Mouse (Mus musculus): Measurements from ENCODE around the gene Dusp22. TPM values are rescaled to one million over a fixed set of nuclear protein-coding genes. Genes with fewer than 3 reads are reported as not detected.

Dusp22 gene
- 23.3 to 27.2 TPM (median 26.2 TPM) in 4 replicates for total RNA-seq (2023)

DNA sequence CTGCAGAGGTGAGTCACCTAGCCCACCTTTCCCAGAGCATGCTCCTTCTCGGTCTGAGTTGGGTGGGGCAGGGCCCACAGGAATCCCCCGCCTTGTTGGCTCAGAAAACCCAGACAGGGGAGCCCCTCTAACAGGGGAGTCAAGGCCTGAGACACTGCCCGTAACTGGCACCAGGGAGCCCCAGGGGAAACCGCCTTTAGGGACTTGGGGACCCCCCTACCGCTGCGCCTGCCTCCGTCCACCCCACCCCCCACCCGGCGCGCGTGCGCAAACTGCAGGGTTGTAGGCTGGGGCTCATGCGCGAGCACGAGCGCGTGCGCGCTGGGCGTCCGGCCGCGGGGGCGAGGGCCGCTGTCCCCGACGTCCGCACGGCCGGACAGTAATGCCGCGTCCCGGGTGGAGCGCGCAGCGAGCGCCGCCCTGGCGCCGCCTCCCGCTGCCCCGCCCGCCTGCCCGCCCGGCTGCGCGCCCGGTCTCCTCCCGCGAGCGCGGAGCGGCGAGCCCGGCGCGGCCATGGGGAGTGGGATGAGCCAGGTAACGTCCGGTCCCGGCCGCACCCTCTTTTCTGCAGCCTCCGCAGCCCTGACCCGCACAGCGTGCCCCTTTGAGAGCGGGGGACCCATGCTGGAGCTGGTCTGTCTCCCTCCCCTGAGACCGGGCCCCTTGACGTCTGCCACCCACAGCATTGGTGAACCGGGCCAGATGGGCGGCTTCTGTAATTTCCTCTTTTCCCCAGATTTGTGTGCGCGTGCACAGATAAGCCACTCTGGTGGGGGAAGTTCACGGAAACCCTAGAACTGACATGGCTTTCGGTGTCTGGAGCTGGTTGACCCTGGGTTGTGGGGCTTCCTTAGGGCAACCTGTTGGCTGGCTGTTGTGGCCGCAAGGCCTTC lies at the start of gene Dusp22:
Dusp22 (plus strand) TSS at position 387 of the 893 bp plus-strand sequence.

DNA sequence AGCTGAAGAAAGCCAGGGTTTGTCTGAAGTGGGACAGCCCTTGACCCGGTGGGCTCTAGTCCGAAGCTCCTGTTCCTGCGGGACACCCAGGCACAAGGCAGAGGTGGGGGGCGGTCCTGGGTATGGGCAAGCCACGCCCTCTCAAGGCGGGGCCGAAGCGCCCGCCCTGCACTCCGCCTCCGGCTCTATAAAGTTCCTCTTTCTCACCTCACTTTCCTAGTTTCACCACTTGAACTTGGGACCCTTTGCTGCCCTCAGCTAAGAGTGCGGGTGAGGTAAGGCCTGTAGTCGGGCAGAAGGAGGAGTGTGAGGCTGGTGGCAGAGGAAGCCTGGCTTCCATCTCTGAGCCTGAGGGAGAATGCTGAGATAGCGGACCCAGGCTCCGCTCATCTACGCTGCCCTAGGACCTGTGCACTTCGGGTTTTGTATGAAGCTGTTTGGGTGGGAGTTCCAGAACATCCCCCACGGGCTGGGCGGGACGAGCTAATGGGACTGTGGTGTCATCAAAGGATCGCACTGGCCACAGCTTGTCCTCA lies 89.3 kb downstream of the Dusp22 start, which contains the start of gene Irf4:
Irf4 (plus strand) TSS at position 206 of the 536 bp plus-strand sequence.

Other genes starting within 250 kb of the Dusp22 start
- 94.2 to 102 TPM (median 95.4 TPM) in 4 replicates for gene Uqcrfs1, start 114.6 kb upstream of the Dusp22 start, total RNA-seq (2023)
- gene Irf4, start 89.2 kb downstream of the Dusp22 start, total RNA-seq (2023): 555 to 629 TPM (median 589 TPM) in 4 replicates

Measured in B cell, adult 62 days (primary cell).